Mouse (Mus musculus) WW6 (cell line): ENCODE measurements around the gene Jag1.

Source experiments
- DNase-seq: peaks from one replicate; pipeline ENCODE4 v3.0.0-alpha.2; 2013; ENCODE audit warnings: low read depth, low spot score

The Jag1 gene

GRCm38 (mm10) chr2:137101074-137101473 is 15.4 kb downstream of the Jag1 start:
- no peak for DNase-seq

- no peak for DNase-seq
Measured at GRCm38 (mm10) chr2:137099211-137099734, 17.2 kb downstream of the Jag1 start.

GRCm38 (mm10) chr2:137098269-137099035 is 18.0 kb downstream of the Jag1 start:
- DNase-seq = peak; percentile 47

GRCm38 (mm10) chr2:137096981-137097460 is 19.4 kb downstream of the Jag1 start:
- no peak for DNase-seq

- DNase-seq = no peak
Measured at GRCm38 (mm10) chr2:137094301-137094700, 22.1 kb downstream of the Jag1 start.

- DNase-seq = no peak
Measured at GRCm38 (mm10) chr2:137093298-137093630, 23.2 kb downstream of the Jag1 start.

GRCm38 (mm10) chr2:137092523-137093297 is 23.7 kb downstream of the Jag1 start:
- no peak for DNase-seq

GRCm38 (mm10) chr2:137091766-137092522 is 24.5 kb downstream of the Jag1 start:
- DNase-seq = no peak

- DNase-seq = no peak
Measured at GRCm38 (mm10) chr2:137087705-137088104, 28.7 kb downstream of the Jag1 start.

GRCm38 (mm10) chr2:137086621-137087395 is 29.6 kb downstream of the Jag1 start:
- DNase-seq = no peak

- no peak for DNase-seq
Measured at GRCm38 (mm10) chr2:137085257-137085656, 31.2 kb downstream of the Jag1 start.

- no peak for DNase-seq
Measured at GRCm38 (mm10) chr2:137082896-137083620, 33.4 kb downstream of the Jag1 start.

- no peak for DNase-seq
Measured at GRCm38 (mm10) chr2:137081001-137081400, 35.4 kb downstream of the Jag1 start.

- no peak for DNase-seq
Measured at GRCm38 (mm10) chr2:137080468-137080867, 36.0 kb downstream of the Jag1 start.

- no peak for DNase-seq
Measured at GRCm38 (mm10) chr2:137079721-137080320, 36.6 kb downstream of the Jag1 start.

GRCm38 (mm10) chr2:137078771-137079170 is 37.7 kb downstream of the Jag1 start:
- no peak for DNase-seq

- DNase-seq = no peak
Measured at GRCm38 (mm10) chr2:137074313-137074620, 42.2 kb downstream of the Jag1 start.

GRCm38 (mm10) chr2:137073473-137074312 is 42.8 kb downstream of the Jag1 start:
- DNase-seq = no peak

- DNase-seq = no peak
Measured at GRCm38 (mm10) chr2:137067479-137068110, 48.8 kb downstream of the Jag1 start.
